Mouse (Mus musculus) central nervous system, embryonic 18 days (tissue): ENCODE results near the gene Por. TPM values are rescaled to one million over a fixed set of nuclear protein-coding genes. Genes with fewer than 3 reads are reported as not detected.

Experiments used
- polyA plus RNA-seq: library from polyadenylated mRNA; depleted of rRNA; stranded (reverse); fragments of >200 nt; gene quantifications from 2 replicates; pipeline ENCODE4 v1.2.3, GENCODE M21; 2012; rRNA removed

Por gene
- 87.9 and 113 TPM in 2 replicates for polyA plus RNA-seq

DNA sequence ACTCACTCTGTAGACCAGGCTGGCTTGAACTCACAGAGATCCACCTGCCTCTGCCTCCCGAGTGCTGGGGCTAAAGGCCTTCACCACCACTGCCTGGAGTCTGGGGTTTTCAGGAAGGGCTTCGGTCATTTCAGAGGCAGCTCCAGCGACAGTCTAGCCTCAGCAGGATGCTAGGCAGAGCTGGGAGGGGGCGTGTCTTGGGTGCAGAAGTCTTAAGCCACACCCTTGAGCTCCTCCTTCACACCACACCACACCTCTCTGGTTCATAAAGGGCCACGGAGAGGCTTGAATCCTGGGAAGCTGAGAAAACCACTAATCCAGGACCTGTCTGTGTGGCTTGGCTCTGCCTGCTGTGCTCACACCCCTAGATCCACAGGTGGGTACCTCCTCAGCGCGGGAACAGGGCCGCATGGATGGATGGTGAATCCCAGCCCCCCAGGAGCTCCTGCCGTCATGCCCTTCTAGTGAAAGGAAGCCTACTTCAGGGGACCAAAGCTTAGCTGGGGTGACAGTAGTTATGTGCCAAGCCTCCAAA, at the start of gene Por:
Gene Por (plus strand): TSS at position 293 of the 535 bp plus-strand sequence.

DNA sequence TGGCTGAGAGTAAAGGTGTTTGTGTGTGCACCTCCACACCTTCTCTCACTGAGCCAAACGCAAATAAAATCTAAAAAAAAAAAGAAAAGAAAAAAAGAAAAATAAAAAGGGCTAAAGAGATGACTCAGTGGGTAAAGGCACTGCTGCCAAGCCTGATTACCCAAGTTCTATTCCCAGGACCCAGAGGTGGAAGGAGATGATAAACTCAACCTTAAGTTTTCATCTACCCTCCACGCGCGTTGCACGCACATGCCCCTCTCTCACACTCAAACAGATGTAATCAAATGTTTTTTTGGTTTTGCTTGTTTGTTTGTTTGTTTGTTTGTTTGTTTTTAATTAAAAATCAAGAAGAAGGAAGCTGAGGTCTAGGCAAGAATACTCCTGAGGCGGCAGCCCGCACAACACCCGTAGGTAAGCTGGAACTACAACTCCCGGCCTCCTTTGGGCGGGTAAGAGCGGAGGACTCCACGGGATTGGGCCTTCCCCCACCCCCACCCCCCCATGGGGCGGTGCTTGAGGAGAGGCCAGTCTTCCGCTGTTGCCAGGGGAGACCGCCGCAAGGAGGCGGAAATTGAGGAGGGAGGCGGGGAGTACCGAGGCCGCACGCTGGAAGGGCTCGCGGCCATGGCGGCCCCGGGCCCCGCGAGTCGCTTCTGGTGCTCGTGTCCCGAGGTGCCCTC, 37.6 kb upstream of the Por start, which contains the start of gene Rhbdd2:
Gene Rhbdd2 (plus strand): TSS at position 502 of the 680 bp plus-strand sequence.

DNA sequence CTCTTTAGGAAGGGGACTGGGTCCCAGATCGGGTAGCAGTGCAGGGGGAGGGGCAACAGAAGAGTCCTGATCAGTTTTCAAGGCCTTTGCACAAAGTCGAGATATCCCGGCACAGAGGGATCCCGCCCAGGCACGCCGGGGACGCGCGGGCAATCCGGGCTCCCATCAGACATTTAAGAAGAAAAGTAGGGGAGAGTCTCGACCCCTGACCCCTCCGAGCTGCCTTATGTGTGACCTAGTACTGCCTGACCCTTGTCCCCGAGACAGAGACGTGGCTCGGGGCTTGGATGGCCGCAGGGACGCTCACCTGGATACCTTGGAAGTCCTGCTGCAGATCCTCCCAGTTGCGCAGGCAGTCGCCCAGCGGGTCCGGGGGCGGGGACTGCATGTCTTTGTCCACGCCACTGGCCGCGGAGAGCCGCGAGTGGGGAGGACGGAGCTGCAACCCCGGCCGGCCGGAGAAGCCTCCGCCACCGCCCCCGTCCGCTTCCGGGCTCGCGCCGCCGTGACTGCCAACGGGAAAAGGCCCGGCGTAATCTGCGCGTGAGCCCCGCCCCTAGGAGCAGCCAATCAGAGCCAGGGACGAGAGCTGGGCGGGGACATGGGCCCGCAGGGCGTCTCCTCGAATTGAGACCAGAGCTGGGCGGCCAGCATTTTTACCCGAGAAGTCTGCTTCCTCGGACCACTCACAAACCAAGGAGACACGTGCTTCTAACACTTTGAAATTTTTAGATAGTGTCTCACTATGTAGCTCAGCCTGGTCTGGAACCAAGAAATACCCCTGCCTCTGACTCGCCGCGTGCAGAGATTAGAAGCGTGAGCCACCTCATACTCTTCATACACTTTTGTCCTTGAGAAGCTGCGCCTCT, 74.1 kb downstream of the Por start, which contains the start of gene Tmem120a:
Gene Tmem120a (minus strand): TSS at position 708 of the 869 bp plus-strand sequence.

GRCm38 (mm10) chr5:135777796-135778470, 108.1 kb downstream of the Por start, which contains the start of gene Styxl1:
Styxl1 (minus strand) TSS chr5:135778385.

DNA sequence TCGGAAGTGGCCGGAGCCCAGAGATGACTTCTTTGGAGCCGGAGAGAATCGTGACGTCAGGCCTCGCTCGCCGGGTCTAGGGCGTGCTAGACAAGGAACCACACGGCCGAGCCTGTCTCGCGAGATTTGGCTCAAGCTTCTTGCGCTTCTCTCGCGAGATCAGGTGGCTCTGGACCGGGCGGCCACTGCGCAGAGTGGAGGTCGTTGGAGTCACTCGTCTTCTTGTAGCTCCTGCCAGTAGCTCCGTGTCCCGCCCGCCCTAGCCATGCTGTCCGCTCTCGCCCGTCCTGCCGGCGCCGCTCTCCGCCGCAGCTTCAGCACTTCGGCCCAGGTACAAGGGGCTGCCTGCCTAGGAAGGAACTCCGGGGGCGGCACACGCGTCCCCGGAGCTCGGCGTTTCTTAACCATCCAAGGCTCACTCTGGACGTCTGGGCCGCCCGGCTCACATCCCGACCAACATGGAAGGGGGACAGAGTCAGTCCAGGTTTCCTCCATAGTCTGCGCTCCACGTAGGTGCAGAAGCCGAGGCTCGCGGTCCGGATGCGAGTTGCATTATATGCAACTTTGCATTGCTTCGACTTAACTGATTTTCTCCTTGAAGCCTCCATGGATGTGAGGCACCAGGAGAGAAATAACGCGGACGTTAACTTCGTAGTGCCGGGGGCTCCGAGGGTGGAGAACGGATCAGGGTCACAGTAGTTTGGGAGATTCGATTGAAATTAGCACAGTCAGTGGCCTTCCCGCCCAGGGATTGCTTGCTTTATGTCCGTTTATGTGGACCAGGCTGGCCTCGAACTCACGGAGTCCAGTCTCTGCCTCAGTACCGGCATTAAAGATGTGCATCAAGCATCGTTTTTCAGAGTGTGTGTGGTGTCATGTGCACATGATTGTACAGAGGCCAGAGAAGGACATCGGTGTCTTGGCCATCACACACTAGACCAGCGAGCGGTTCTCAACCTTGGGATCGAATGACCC, 108.9 kb downstream of the Por start, which contains the start of gene Mdh2:
Gene Mdh2 (plus strand): TSS at position 10 of the 975 bp plus-strand sequence.

Other genes with a start within 250 kb of the Por start
- gene Hip1, start 124.9 kb upstream of the Por start, polyA plus RNA-seq, result 47.1 and 49.1 TPM in 2 replicates
- gene Ccl26, start 106.5 kb upstream of the Por start, polyA plus RNA-seq, result not detected in 2 replicates
- 0.43 and 1.3 TPM in 2 replicates for gene Ccl24, start 97.0 kb upstream of the Por start, polyA plus RNA-seq
- 36.9 and 44.3 TPM in 2 replicates for gene Rhbdd2, start 37.4 kb upstream of the Por start, polyA plus RNA-seq
- 36.4 and 39.3 TPM in 2 replicates for gene Tmem120a, start 74.4 kb downstream of the Por start, polyA plus RNA-seq
- 0.12 and 0.24 TPM in 2 replicates for gene Styxl1, start 108.4 kb downstream of the Por start, polyA plus RNA-seq
- 431 and 444 TPM in 2 replicates for gene Mdh2, start 108.4 kb downstream of the Por start, polyA plus RNA-seq
- gene Srrm3, start 136.9 kb downstream of the Por start, polyA plus RNA-seq, result 58.8 and 64.1 TPM in 2 replicates
- gene Hspb1, start 217.9 kb downstream of the Por start, polyA plus RNA-seq, result 31.0 and 46.1 TPM in 2 replicates